Mouse (Mus musculus): ENCODE measurements at regions not wholly inside any gene's neighbourhood (a gene's known extent, or its start where the extent isn't known, plus 50 kb on each side); places are given as distances from the start of the nearest gene placed in this dataset.

- no peaks in the 10 kb centered on the region for H3K27me3 ChIP-seq (replicated peaks; ENCODE audit: control insufficient read depth, insufficient read depth, low read length)
- no peak overlapping the region for H3K4me3 ChIP-seq (ENCODE audit: low read depth, low read length)
- H3K27ac ChIP-seq (ENCODE audit: low read depth, low read length) = no peak overlapping the region
- no peaks in the 10 kb centered on the region for H3K4me1 ChIP-seq (replicated peaks; ENCODE audit: control insufficient read depth, insufficient read depth, low read length)
- H3K4me2 ChIP-seq (replicated peaks; ENCODE audit: low read depth) = no peak overlapping the region
- H3K9ac ChIP-seq (ENCODE audit: low read depth, low read length) = no peak overlapping the region
- 81% methylated on average over 5 of the region's 5 CpGs for WGBS
- no peaks in the 10 kb centered on the region for H3K9me3 ChIP-seq (ENCODE audit: control insufficient read depth)
- no peak for ATAC-seq
- H3K36me3 ChIP-seq (ENCODE audit: control insufficient read depth, insufficient read depth) = no peaks in the 10 kb centered on the region
- no peak for TF ChIP-seq CTCF (IDR thresholded peaks at IDR 0.05; ENCODE audit: low read depth)
Measured at GRCm38 (mm10) chr6:117497337-117497736, 329.0 kb downstream of the Cxcl12 start.

GRCm38 (mm10) chr6:117497904-117498303 lies 329.6 kb downstream of the Cxcl12 start:
- no peak overlapping the region for H3K4me2 ChIP-seq (replicated peaks; ENCODE audit: low read depth)
- no peaks in the 10 kb centered on the region for H3K36me3 ChIP-seq (ENCODE audit: control insufficient read depth, insufficient read depth)
- no peaks in the 10 kb centered on the region for H3K27me3 ChIP-seq (replicated peaks; ENCODE audit: control insufficient read depth, insufficient read depth, low read length)
- no peak overlapping the region for H3K9ac ChIP-seq (ENCODE audit: low read depth, low read length)
- TF ChIP-seq CTCF (IDR thresholded peaks at IDR 0.05; ENCODE audit: low read depth) = no peak
- WGBS = 85% methylated on average over 5 of the region's 5 CpGs
- no peak overlapping the region for H3K27ac ChIP-seq (ENCODE audit: low read depth, low read length)
- H3K4me3 ChIP-seq (ENCODE audit: low read depth, low read length) = no peak overlapping the region
- H3K4me1 ChIP-seq (replicated peaks; ENCODE audit: control insufficient read depth, insufficient read depth, low read length) = no peaks in the 10 kb centered on the region
- no peaks in the 10 kb centered on the region for H3K9me3 ChIP-seq (ENCODE audit: control insufficient read depth)
- no peak for ATAC-seq

- no peak for ATAC-seq
- H3K36me3 ChIP-seq (ENCODE audit: control insufficient read depth, insufficient read depth) = no peaks in the 10 kb centered on the region
- 58% methylated on average over 5 of the region's 5 CpGs for whole genome bisulfite sequencing
- no peak overlapping the region for H3K4me3 ChIP-seq (ENCODE audit: low read depth, low read length)
- H3K27ac ChIP-seq (ENCODE audit: low read depth, low read length) = no peak overlapping the region
- no peak overlapping the region for H3K4me2 ChIP-seq (replicated peaks; ENCODE audit: low read depth)
- TF ChIP-seq CTCF (IDR thresholded peaks at IDR 0.05; ENCODE audit: low read depth) = no peak
- H3K27me3 ChIP-seq (replicated peaks; ENCODE audit: control insufficient read depth, insufficient read depth, low read length) = no peaks in the 10 kb centered on the region
- no peaks in the 10 kb centered on the region for H3K4me1 ChIP-seq (replicated peaks; ENCODE audit: control insufficient read depth, insufficient read depth, low read length)
- H3K9ac ChIP-seq (ENCODE audit: low read depth, low read length) = no peak overlapping the region
- H3K9me3 ChIP-seq (ENCODE audit: control insufficient read depth) = no peaks in the 10 kb centered on the region
Measured at GRCm38 (mm10) chr6:117502346-117502745, 334.0 kb downstream of the Cxcl12 start.

GRCm38 (mm10) chr6:117504771-117505170 lies 336.2 kb upstream of the Zfp637 start:
- Histone ChIP-seq H3K9ac (ENCODE audit: low read depth, low read length) (no peak overlapping the region), H3K4me3 (ENCODE audit: low read depth, low read length) (no peak overlapping the region), H3K36me3 (ENCODE audit: control insufficient read depth, insufficient read depth) (no peaks in the 10 kb centered on the region), H3K4me2 (replicated peaks; ENCODE audit: low read depth) (no peak overlapping the region), H3K27me3 (replicated peaks; ENCODE audit: control insufficient read depth, insufficient read depth, low read length) (no peaks in the 10 kb centered on the region), H3K9me3 (ENCODE audit: control insufficient read depth) (no peaks in the 10 kb centered on the region), H3K4me1 (replicated peaks; ENCODE audit: control insufficient read depth, insufficient read depth, low read length) (no peaks in the 10 kb centered on the region), H3K27ac (ENCODE audit: low read depth, low read length) (no peak overlapping the region)
- 82% methylated on average over 10 of the region's 10 CpGs for WGBS
- ATAC-seq = no peak
- TF ChIP-seq CTCF (IDR thresholded peaks at IDR 0.05; ENCODE audit: low read depth) = no peak

- no peak overlapping the region for H3K4me3 ChIP-seq (ENCODE audit: low read depth, low read length)
- no peak overlapping the region for H3K27ac ChIP-seq (ENCODE audit: low read depth, low read length)
- no peak overlapping the region for H3K9ac ChIP-seq (ENCODE audit: low read depth, low read length)
- WGBS = 43% methylated on average over 3 of the region's 3 CpGs
- no peaks in the 10 kb centered on the region for H3K4me1 ChIP-seq (replicated peaks; ENCODE audit: control insufficient read depth, insufficient read depth, low read length)
- no peaks in the 10 kb centered on the region for H3K36me3 ChIP-seq (ENCODE audit: control insufficient read depth, insufficient read depth)
- no peaks in the 10 kb centered on the region for H3K9me3 ChIP-seq (ENCODE audit: control insufficient read depth)
- no peak overlapping the region for H3K4me2 ChIP-seq (replicated peaks; ENCODE audit: low read depth)
- no peak for TF ChIP-seq CTCF (IDR thresholded peaks at IDR 0.05; ENCODE audit: low read depth)
- no peak for ATAC-seq
- H3K27me3 ChIP-seq (replicated peaks; ENCODE audit: control insufficient read depth, insufficient read depth, low read length) = no peaks in the 10 kb centered on the region
Measured at GRCm38 (mm10) chr6:117505431-117505830, 335.5 kb upstream of the Zfp637 start.

GRCm38 (mm10) chr6:117506619-117507018 lies 334.4 kb upstream of the Zfp637 start:
- Histone ChIP-seq H3K27me3 (replicated peaks; ENCODE audit: control insufficient read depth, insufficient read depth, low read length) (no peaks in the 10 kb centered on the region), H3K9me3 (ENCODE audit: control insufficient read depth) (no peaks in the 10 kb centered on the region), H3K36me3 (ENCODE audit: control insufficient read depth, insufficient read depth) (no peaks in the 10 kb centered on the region), H3K27ac (ENCODE audit: low read depth, low read length) (no peak overlapping the region), H3K4me2 (replicated peaks; ENCODE audit: low read depth) (no peak overlapping the region), H3K9ac (ENCODE audit: low read depth, low read length) (no peak overlapping the region), H3K4me1 (replicated peaks; ENCODE audit: control insufficient read depth, insufficient read depth, low read length) (no peaks in the 10 kb centered on the region), H3K4me3 (ENCODE audit: low read depth, low read length) (no peak overlapping the region)
- 78% methylated on average over 7 of the region's 7 CpGs for WGBS
- TF ChIP-seq CTCF (IDR thresholded peaks at IDR 0.05; ENCODE audit: low read depth) = no peak
- ATAC-seq = no peak

- Histone ChIP-seq H3K9me3 (ENCODE audit: control insufficient read depth) (no peaks in the 10 kb centered on the region), H3K9ac (ENCODE audit: low read depth, low read length) (no peak overlapping the region), H3K4me3 (ENCODE audit: low read depth, low read length) (no peak overlapping the region), H3K4me2 (replicated peaks; ENCODE audit: low read depth) (no peak overlapping the region), H3K36me3 (ENCODE audit: control insufficient read depth, insufficient read depth) (no peaks in the 10 kb centered on the region), H3K27me3 (replicated peaks; ENCODE audit: control insufficient read depth, insufficient read depth, low read length) (no peaks in the 10 kb centered on the region), H3K27ac (ENCODE audit: low read depth, low read length) (no peak overlapping the region), H3K4me1 (replicated peaks; ENCODE audit: control insufficient read depth, insufficient read depth, low read length) (no peaks in the 10 kb centered on the region)
- ATAC-seq = no peak
- TF ChIP-seq CTCF (IDR thresholded peaks at IDR 0.05; ENCODE audit: low read depth) = no peak
- 43% methylated on average over 6 of the region's 6 CpGs for WGBS
Measured at GRCm38 (mm10) chr6:117508860-117509259, 332.1 kb upstream of the Zfp637 start.
